Mouse (Mus musculus): ENCODE measurements around the gene 1700061G19Rik. TPM values are rescaled to one million over a fixed set of nuclear protein-coding genes. Genes with fewer than 3 reads are reported as not detected.

The 1700061G19Rik gene
- total and polyA plus RNA-seq, 3 experiments, result 0.08 to 0.29 TPM; not detected in 1

- Histone ChIP-seq H3K79me2 (replicated peaks; ENCODE audit: control insufficient read depth, extremely low read depth, insufficient read depth, poor library complexity, severe bottlenecking) (peaks cover 16% of the 10 kb centered on the region), H3K4me3 (replicated peaks in 1 of 3; ENCODE audit: low read depth in 2 of 3, low read length in 2 of 3, poor library complexity in 1 of 3) (no peak overlapping the region), H3K9me3 (replicated peaks; ENCODE audit: low read length) (no peaks in the 10 kb centered on the region), H3K27ac (ENCODE audit: insufficient read depth, low read depth) (no peak overlapping the region), H3K9ac (ENCODE audit: insufficient read depth, low read depth) (no peak overlapping the region), H3K4me1 (ENCODE audit: control insufficient read depth in 1 of 2, insufficient read depth in 2 of 2) (peaks cover 12 to 31% of the 10 kb centered on the region in 2 experiments), H3K36me3 (replicated peaks in 1 of 2; ENCODE audit: control insufficient read depth in 1 of 2, insufficient read depth in 1 of 2, low read length in 1 of 2) (peaks cover 30 to 82% of the 10 kb centered on the region in 2 experiments), H3K4me2 (ENCODE audit: insufficient read depth, low read depth, poor library complexity, severe bottlenecking) (no peak overlapping the region), H3K27me3 (replicated peaks) (no peaks in the 10 kb centered on the region)
- in situ Hi-C loops (cut with MboI; ENCODE audit: low pct_ligation_motif_present, low pct_unique_long_range_greater_than_20kb, low sequenced_read_pairs) (no loop called here), dilution Hi-C loops (cut with MboI; ENCODE audit: extremely low pct_ligation_motif_present, extremely low pct_unique_long_range_greater_than_20kb, low sequenced_read_pairs) (no loop called here)
- no peak for TF ChIP-seq MAFK (IDR thresholded peaks at IDR 0.05; ENCODE audit: insufficient replicate concordance, low read length)
- TF ChIP-seq CHD1 (IDR thresholded peaks at IDR 0.05; ENCODE audit: low read depth, low read length), result no peak
- no peak for TF ChIP-seq SIN3A (IDR thresholded peaks at IDR 0.05; ENCODE audit: low read length)
- no peak for TF ChIP-seq SMC3 (IDR thresholded peaks at IDR 0.05; ENCODE audit: low read depth, low read length)
- TF ChIP-seq PAX5 (IDR thresholded peaks at IDR 0.05; ENCODE audit: low read length), result no peak
- TF ChIP-seq HCFC1 (IDR thresholded peaks at IDR 0.05; ENCODE audit: low read depth, low read length), result no peak
- TF ChIP-seq MXI1 (IDR thresholded peaks at IDR 0.05; ENCODE audit: low read depth, low read length), result no peak
- TF ChIP-seq ZNF384 (IDR thresholded peaks at IDR 0.05; ENCODE audit: low read depth, low read length), result no peak
- no peak for TF ChIP-seq USF1 (IDR thresholded peaks at IDR 0.05; ENCODE audit: low read depth, low read length)
- TF ChIP-seq POLR2A (IDR thresholded peaks at IDR 0.05; ENCODE audit: low read depth, low read length), result no peak
- no peak for TF ChIP-seq BHLHE40 (IDR thresholded peaks at IDR 0.05; ENCODE audit: low read depth, low read length)
- no peak for TF ChIP-seq ZC3H11A (IDR thresholded peaks at IDR 0.05; ENCODE audit: low read depth, low read length)
- no peak for TF ChIP-seq TBP (conservative IDR thresholded peaks at IDR 0.05; ENCODE audit: low read depth, low read length)
- no peak for TF ChIP-seq POLR2AphosphoS2 (IDR thresholded peaks at IDR 0.05; ENCODE audit: low read depth, low read length)
- TF ChIP-seq USF2 (conservative IDR thresholded peaks at IDR 0.05; ENCODE audit: low read depth, low read length), result no peak
- TF ChIP-seq JUND (conservative IDR thresholded peaks at IDR 0.05; ENCODE audit: low read depth, low read length), result no peak
- no peak for TF ChIP-seq RAD21 (IDR thresholded peaks at IDR 0.05; ENCODE audit: low read depth, low read length)
- TF ChIP-seq KAT2A (IDR thresholded peaks at IDR 0.05; ENCODE audit: insufficient replicate concordance, low read length), result no peak
- TF ChIP-seq CHD2 (IDR thresholded peaks at IDR 0.05; ENCODE audit: low read length), result no peak
- DNase-seq (ENCODE audit: extremely low read depth), result no peak
These were observed 50.7 kb downstream of the 1700061G19Rik start for GRCm38 (mm10) chr17:56925998-56926397.

DNA sequence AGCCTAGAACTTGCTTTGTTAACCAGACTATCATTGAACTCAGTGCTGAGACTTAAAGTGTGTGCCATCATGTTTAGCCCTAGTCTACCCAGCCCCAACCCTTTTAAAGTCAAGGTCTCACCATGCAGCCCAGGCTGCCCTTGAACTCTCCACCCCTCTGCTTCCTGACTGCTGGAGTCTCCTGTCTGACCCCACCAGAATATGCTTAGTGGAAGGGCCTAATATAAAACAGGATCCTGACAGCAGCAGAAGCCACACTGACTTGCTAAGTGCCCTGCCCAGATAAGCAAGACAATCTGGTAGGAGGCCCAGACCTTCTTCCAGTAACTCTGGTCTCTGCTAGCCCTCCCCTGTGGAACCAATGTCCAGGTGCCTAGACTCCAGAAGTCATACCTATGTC lies 53.8 kb downstream of the 1700061G19Rik start:
- Histone ChIP-seq H3K9ac (ENCODE audit: insufficient read depth, low read depth) (no peak overlapping the region), H3K9me3 (replicated peaks; ENCODE audit: low read length) (no peaks in the 10 kb centered on the region), H3K4me2 (ENCODE audit: insufficient read depth, low read depth, poor library complexity, severe bottlenecking) (no peak overlapping the region), H3K36me3 (replicated peaks in 1 of 2; ENCODE audit: control insufficient read depth in 1 of 2, insufficient read depth in 1 of 2, low read length in 1 of 2) (peaks cover 22 to 86% of the 10 kb centered on the region in 2 experiments), H3K27ac (ENCODE audit: insufficient read depth, low read depth) (no peak overlapping the region), H3K27me3 (replicated peaks) (no peaks in the 10 kb centered on the region), H3K4me3 (replicated peaks in 1 of 3; ENCODE audit: low read depth in 2 of 3, low read length in 2 of 3, poor library complexity in 1 of 3) (no peak overlapping the region), H3K79me2 (replicated peaks; ENCODE audit: control insufficient read depth, extremely low read depth, insufficient read depth, poor library complexity, severe bottlenecking) (peaks cover 46% of the 10 kb centered on the region), H3K4me1 (ENCODE audit: control insufficient read depth in 1 of 2, insufficient read depth in 2 of 2) (peaks cover 23 to 62% of the 10 kb centered on the region in 2 experiments)
- DNase-seq (ENCODE audit: extremely low read depth), result no peak
- dilution Hi-C loops (cut with MboI; ENCODE audit: extremely low pct_ligation_motif_present, extremely low pct_unique_long_range_greater_than_20kb, low sequenced_read_pairs), result no loop called here
- in situ Hi-C loops (cut with MboI; ENCODE audit: low pct_ligation_motif_present, low pct_unique_long_range_greater_than_20kb, low sequenced_read_pairs), result no loop called here
- TF ChIP-seq ZKSCAN1 (IDR thresholded peaks at IDR 0.05; ENCODE audit: borderline replicate concordance, low read depth, low read length) (no peak), ETS1 (conservative IDR thresholded peaks at IDR 0.05; ENCODE audit: low read depth, low read length) (no peak)

Data from CH12.LX (cell line).